Mouse (Mus musculus) yolk sac, embryonic 10.5 days (tissue): ENCODE measurements at regions not wholly inside any gene's neighbourhood (a gene's known extent, or its start where the extent isn't known, plus 50 kb on each side); places are given as distances from the start of the nearest gene placed in this dataset.

ENCODE experiments used
- DNase-seq: peaks from one replicate; pipeline ENCODE4 v3.0.0-alpha.2; 2017; ENCODE audit warnings: low spot score

DNA sequence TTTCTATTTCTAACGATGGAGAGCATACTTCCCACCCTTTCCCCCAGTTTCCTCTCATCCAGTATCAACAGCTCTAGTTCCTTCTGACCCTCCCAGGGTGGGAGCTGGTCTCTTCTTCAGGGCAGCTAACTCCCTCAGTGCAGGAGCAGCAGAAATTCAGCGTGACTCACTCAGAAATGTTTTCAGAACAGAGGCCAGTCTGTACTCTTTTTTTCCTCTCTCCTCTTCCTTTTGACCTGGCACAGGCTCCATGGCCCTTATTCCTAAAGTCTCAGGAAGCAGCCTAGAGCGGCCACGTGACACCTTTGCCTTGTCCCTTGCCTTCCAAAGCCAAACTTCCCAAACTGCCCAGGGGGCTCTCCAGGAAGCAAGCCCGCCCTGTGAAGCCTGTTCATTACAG is 55.4 kb downstream of the Pja1 start:
- no peak for DNase-seq

- no peak for DNase-seq
Measured at GRCm38 (mm10) chrX:99410942-99411341, 60.1 kb downstream of the Pja1 start.

- DNase-seq: no peak
Measured at GRCm38 (mm10) chrX:99409858-99410257, 61.2 kb downstream of the Pja1 start.

- no peak for DNase-seq
Measured at GRCm38 (mm10) chrX:99409331-99409730, 61.7 kb downstream of the Pja1 start.

DNA sequence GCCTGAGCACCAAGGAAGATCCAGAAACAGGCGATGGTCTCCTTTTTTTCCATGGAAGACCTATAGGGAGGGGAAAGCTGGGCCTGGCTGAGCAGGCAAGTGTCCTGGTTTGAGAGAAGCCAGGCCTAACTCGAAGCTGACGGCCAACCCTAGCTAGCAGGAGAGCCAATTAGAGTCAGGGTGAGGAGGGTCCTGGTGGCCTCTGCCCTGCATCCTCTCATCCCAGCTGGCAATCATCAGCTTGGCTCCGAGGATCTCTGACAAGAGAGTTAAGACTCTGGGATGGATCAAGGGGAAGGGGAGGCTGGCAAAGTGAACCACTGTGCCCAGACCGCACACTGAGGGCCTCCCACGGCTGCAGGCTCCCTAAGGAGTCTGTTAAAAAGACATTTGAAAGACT is 62.3 kb downstream of the Pja1 start:
- peak; percentile 18 for DNase-seq

DNA sequence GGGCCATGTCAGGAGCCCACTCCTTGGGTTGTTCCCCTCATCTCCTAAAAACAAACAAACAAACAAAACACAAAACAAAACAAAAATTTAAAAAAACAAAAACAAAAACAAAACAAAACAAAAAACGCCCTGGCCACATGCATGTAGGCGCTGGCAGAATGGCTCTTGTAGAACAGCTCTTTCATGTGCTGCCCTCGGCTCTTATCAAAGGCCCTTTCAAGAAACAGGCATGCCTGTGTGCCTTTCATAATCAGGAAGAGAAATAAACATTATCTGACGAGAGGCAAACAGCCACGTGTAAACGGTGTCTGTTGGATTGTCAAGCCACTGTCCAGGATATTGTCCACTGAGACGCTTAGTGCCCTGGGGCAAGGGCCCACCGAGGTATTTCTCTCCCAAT is 65.2 kb downstream of the Pja1 start:
- no peak for DNase-seq

- DNase-seq: no peak
Measured at GRCm38 (mm10) chrX:99403521-99404149, 67.4 kb downstream of the Pja1 start.

GRCm38 (mm10) chrX:99402841-99403520 is 68.1 kb downstream of the Pja1 start:
- no peak for DNase-seq

DNA sequence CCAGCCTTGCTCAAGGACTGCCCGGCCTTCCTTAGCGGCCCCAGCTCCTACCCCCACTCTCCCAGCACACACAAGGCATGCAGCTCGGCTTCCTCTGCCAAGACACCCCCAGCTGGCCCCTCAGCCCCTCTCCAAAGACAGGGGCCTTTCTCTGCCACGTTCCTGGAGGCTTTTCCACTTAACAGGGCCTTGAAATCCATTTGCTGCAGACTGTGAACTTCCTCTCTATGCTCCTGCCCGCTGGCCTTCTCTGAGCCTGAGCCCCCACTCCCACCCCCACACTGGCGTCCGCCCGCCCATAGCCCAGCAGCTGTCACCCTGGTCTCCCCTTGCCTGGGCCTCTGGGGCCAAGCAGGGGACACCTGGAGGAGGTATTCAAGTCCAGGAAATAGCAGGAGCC is 73.7 kb downstream of the Pja1 start:
- no peak for DNase-seq

- no peak for DNase-seq
Measured at GRCm38 (mm10) chrX:99396180-99396579, 74.9 kb downstream of the Pja1 start.

- DNase-seq: no peak
Measured at GRCm38 (mm10) chrX:99395067-99395466, 76.0 kb downstream of the Pja1 start.

DNA sequence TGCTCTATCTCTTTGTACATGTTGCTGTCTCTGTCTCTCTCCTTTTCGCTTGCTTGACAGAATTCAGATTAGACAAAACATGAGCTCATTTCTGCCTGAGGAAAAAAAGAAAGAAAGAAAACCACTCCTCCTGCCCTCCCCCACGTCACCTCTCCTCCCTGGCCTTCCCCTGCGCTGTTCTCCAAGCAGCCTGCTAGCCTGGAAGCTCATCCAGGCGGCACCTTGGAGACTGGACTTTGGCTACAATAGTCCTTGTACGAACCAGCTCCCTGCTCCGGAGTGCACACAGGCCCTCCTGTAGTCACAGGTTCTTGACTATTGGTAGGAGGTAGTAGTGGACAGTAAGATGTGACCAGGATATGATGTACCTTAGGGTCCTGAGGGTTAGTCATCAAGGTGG is 79.4 kb downstream of the Pja1 start:
- no peak for DNase-seq

DNA sequence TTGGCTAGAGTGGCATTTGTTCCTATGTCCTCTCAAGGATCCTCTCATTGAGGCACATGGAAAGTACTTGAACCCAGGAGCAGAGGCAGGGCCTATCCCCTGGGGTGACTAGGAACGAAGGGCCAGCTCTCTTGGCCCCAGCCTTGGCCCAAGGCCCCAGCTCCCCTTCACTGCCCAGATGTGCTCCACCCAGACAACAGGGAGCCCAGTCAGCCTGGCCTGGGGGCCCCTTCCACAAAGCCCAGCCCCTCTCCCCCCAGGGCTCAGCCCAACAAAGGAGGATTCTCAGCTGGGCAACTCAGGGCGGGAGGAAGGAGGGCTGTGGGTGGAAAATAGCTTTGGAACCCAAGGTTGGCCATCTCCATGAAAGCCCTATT is 80.6 kb downstream of the Pja1 start:
- no peak for DNase-seq

DNA sequence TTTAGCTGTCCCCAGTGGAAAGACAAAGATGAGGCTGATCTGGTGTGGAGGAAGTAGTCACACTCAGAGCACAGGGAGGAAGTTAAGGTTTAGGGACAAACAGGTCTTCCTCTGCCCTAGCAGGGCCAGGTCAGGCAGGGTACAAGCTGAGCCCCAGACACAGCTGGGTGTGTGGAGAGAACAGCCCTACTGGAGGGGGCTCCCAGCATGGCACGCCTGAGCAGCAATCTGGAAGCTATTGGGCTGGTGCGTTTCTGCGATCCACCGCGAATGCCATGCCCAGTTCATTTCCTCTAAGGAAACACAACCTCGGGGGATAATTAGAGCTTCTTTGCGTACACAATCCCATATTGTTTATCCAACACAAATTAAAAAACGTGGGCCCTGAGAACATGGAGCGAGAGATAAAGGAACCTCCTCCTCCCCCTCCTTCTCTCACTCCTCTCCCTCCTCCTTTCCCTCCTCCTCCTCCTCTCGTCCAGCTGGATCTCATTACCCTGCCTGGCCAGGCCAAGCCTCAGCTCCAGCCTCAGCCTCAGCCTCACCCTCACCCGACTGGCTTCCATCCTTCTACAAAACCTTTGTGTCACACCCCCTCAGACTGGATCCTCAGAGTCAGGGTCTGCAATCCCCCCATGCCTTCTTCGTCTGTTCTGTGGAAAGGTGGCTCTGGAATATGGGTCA is 81.2 kb downstream of the Pja1 start:
- no peak for DNase-seq

GRCm38 (mm10) chrX:99370711-99371110 is 100.4 kb downstream of the Pja1 start:
- DNase-seq: no peak

- DNase-seq: no peak
Measured at GRCm38 (mm10) chrX:99369258-99369900, 101.7 kb downstream of the Pja1 start.

DNA sequence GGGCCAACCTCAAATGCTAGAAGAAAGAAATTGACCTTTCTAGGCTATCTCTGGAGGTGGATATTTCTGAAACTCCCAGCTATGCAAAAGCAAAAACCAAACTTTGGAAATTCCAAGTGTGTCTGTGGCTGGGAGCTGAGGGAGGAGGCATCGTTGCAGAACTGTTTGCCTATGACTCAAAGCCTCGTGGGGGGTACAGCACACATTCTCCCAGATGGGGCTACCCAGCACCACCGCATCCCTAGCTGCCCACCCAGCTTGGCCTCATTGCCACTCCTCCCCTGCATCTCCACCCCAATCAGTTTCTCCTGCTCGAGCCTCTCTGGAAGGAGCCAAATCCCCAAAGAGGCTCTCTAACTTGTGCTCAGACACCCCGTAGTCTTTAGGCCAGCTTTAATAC is 107.0 kb downstream of the Pja1 start:
- no peak for DNase-seq

GRCm38 (mm10) chrX:99360095-99360890 is 110.8 kb downstream of the Pja1 start:
- no peak for DNase-seq

GRCm38 (mm10) chrX:99358784-99359183 is 112.3 kb downstream of the Pja1 start:
- DNase-seq: no peak

DNA sequence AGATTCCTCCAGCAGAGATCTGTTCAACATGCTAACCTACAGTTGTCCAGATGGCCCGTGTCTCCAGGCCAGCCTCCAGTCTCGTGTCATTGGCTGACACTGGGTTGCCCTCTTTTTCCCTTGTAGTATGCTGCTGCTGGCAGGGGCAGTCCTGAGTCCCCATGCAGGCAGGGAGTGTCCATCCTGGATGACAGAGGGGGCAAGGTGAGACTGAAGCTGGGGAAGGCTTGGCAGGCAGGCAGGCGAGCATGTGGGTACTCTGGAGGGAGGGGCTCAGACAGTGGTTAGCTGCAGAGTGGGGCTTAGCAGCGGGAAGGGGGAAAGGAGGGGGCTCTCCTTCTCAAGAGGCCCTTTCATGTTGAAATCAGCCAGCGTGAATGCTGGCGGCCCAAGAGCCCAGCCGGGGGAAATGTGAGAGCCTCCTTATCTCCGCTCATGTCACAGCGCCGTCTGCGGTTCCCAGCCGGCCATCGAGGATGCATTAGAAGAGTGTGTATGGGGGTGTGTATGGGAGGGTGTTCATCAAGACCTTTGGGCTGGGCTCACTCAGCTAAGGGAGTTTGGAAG is 112.9 kb downstream of the Pja1 start:
- DNase-seq: no peak

GRCm38 (mm10) chrX:99355128-99355527 is 115.9 kb downstream of the Pja1 start:
- no peak for DNase-seq

- DNase-seq: no peak
Measured at GRCm38 (mm10) chrX:99350233-99350632, 120.8 kb downstream of the Pja1 start.
